Mouse (Mus musculus) ovary, adult 10 weeks (tissue): ENCODE data around the gene Moxd1. TPM values are rescaled to one million over a fixed set of nuclear protein-coding genes. Genes with fewer than 3 reads are reported as not detected.

Experiments
- polyA plus RNA-seq: library from polyadenylated mRNA; stranded (reverse); fragments of 350-450 nt; fragmentation: Illumina TruSeq; extraction: RNeasy Lipid Tissue Mini Kit (QIAGEN cat#74804); gene quantifications from one replicate; pipeline ENCODE4 v1.2.3, GENCODE M21; 2014

Gene Moxd1
- 11.5 TPM for polyA plus RNA-seq

GRCm38 (mm10) chr10:24223449-24224143 lies at the start of gene Moxd1:
Gene Moxd1, plus strand, starts transcription at chr10:24223517.

Other genes starting within 250 kb of the Moxd1 start
- not detected for gene Taar6, start 237.9 kb upstream of the Moxd1 start, polyA plus RNA-seq
- gene Taar7a, start 230.0 kb upstream of the Moxd1 start, polyA plus RNA-seq, result not detected
- not detected for gene Taar7b, start 223.6 kb upstream of the Moxd1 start, polyA plus RNA-seq
- gene Taar7d, start 196.3 kb upstream of the Moxd1 start, polyA plus RNA-seq, result not detected
- gene Taar7e, start 185.9 kb upstream of the Moxd1 start, polyA plus RNA-seq, result not detected
- not detected for gene Taar7f, start 174.0 kb upstream of the Moxd1 start, polyA plus RNA-seq
- gene Taar8a, start 147.0 kb upstream of the Moxd1 start, polyA plus RNA-seq, result not detected
- gene Taar8b, start 131.2 kb upstream of the Moxd1 start, polyA plus RNA-seq, result not detected
- not detected for gene Taar8c, start 121.6 kb upstream of the Moxd1 start, polyA plus RNA-seq
- gene Taar9, start 114.0 kb upstream of the Moxd1 start, polyA plus RNA-seq, result not detected
- gene Stx7, start 74.2 kb upstream of the Moxd1 start, polyA plus RNA-seq, result 158 TPM